Mouse (Mus musculus): ENCODE data around the gene Tmem39b. TPM values are rescaled to one million over a fixed set of nuclear protein-coding genes. Genes with fewer than 3 reads are reported as not detected.
"Not testable (repeated sequence)": the region's sequence is repeated elsewhere in the genome, so short reads cannot be mapped to it uniquely, and the experiment has no call there.

The Tmem39b gene
- polyA plus RNA-seq, 1 experiment, result not detected

DNA sequence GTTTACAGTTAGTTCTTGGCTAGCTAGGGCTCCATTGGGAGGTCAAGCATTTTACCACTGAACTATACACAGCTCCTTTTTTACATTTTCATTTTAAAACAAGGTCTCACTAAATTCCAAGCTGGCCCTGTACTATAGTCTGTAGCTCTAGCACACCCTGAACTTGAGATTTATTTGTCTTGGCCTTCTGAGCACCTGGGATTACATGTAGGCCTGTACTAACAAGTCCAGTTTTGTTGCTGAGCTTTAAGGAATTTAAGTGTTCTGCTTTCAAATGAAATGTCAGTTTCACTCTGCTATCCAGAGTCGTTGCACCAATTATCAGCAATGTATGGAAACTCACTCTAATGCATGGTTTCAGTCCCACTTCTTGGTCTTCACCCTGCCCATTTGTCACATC lies 39.5 kb upstream of the Tmem39b start:
- WGBS, result 35% methylated on average over 1 of the region's 1 CpGs
- no peak overlapping the region for H3K27ac ChIP-seq (ENCODE audit: insufficient read depth, low read depth, low read length)
- peaks cover 6% of the 10 kb centered on the region; the same call in 1 of the 2 replicates for H3K4me1 ChIP-seq (ENCODE audit: control insufficient read depth, insufficient read depth, low read length)
- H3K4me3 ChIP-seq (ENCODE audit: insufficient read depth, low read depth, low read length), result no peak overlapping the region
- TF ChIP-seq CTCF (IDR thresholded peaks at IDR 0.05; ENCODE audit: insufficient read depth, low read depth, low read length) (no peak), POLR2A (IDR thresholded peaks at IDR 0.05; ENCODE audit: insufficient read depth, low read depth, low read length) (no peak)

DNA sequence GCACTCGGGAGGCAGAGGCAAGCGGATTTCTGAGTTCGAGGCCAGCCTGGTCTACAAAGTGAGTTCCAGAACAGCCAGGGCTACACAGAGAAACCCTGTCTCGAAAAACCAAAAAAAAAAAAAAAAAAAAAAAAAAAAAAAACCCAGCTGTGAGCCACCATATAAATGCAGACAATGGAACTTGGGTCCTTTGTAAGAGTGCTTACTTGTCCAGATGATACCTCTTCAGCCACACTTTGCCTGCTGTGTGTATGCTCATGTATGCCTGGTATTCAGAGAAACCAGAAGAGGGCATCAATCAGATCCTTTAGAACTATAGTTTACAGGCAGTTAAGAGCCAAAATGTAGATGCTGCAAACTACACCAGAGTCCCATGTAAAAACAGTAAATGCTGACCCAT lies 38.8 kb upstream of the Tmem39b start:
- H3K4me1 ChIP-seq (ENCODE audit: control insufficient read depth, insufficient read depth, low read length); H3K27ac ChIP-seq (ENCODE audit: insufficient read depth, low read depth, low read length); H3K4me3 ChIP-seq (ENCODE audit: insufficient read depth, low read depth, low read length): not testable (repeated sequence)
- 73% methylated on average over 4 of the region's 4 CpGs for WGBS

DNA sequence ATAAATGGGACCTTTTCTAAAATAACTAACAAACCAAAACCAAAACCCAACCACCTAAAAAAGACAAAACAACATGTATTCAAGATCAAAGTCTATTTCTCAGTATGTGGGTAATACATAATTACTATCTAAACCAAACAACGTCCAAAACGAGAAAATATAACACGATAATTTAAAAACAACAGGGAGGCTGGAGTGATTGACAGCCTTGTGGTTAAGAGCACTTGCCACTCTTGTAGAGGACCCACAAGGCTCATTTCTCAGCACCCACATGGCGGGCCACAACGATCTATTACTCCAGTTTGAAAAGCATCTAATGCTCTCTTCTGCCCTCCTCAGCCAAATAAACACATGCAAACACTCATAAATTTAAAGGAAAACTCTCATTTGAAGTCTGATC lies 34.8 kb upstream of the Tmem39b start:
- WGBS, result 37% methylated on average over 5 of the region's 5 CpGs
- no peak overlapping the region for H3K27ac ChIP-seq (ENCODE audit: insufficient read depth, low read depth, low read length)
- H3K4me3 ChIP-seq (ENCODE audit: insufficient read depth, low read depth, low read length), result no peak overlapping the region
- TF ChIP-seq POLR2A (IDR thresholded peaks at IDR 0.05; ENCODE audit: insufficient read depth, low read depth, low read length) (no peak), CTCF (IDR thresholded peaks at IDR 0.05; ENCODE audit: insufficient read depth, low read depth, low read length) (no peak)
- H3K4me1 ChIP-seq (ENCODE audit: control insufficient read depth, insufficient read depth, low read length), result no peaks in the 10 kb centered on the region

DNA sequence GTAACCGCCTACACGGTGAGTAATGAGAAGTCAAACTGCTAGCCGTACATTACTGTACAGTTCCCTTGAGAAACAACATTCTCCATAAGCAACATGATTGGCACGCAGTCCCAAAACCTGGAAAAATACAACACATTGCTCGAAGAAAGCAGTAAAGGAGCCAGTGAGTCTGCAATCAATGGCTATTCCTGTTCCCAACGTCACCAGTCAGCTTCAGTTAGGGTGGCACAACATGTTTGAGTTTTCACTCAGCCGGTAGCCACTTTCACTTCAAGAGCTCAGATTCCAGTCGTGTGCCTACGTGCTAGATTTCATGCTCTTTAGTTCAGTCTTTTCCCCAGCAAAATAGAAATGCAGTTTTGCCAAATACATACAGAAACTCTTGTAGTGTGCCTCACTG lies 19.7 kb upstream of the Tmem39b start:
- Histone ChIP-seq H3K4me1 (ENCODE audit: control insufficient read depth, insufficient read depth, low read length) (no peaks in the 10 kb centered on the region), H3K4me3 (ENCODE audit: insufficient read depth, low read depth, low read length) (no peak overlapping the region), H3K27ac (ENCODE audit: insufficient read depth, low read depth, low read length) (no peak overlapping the region)
- WGBS, result 74% methylated on average over 9 of the region's 9 CpGs
- TF ChIP-seq POLR2A (IDR thresholded peaks at IDR 0.05; ENCODE audit: insufficient read depth, low read depth, low read length), result no peak
- TF ChIP-seq CTCF (IDR thresholded peaks at IDR 0.05; ENCODE audit: insufficient read depth, low read depth, low read length), result no peak

DNA sequence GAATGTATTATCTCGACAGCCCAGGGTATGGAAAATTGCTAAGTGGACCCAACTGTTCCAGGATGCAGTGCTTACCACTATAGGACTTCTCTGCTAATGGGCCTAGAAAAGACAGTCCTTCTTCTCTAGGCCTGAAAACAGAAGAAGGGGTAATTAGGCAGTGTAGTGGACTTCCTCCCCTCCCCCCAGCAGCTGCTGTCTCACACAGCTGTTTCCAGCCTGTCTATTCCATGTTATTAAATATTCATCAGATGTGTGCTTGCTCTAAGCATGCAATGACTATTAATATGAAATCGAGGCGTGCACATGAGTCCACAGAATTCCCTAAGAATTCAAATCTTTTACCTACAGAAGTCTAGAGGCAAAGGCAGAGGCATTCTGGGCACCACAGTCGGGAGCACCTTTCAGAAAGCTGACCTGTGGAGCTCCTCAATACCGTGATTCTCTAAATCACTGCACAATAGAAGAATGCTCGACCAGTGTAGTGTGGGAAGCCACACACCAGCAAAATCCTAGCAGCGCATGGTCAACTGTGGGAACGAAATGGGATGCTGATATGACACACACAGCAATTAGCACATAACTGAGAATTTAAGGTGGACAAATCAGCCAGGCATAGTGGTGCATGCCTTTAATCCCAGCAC lies 13.0 kb upstream of the Tmem39b start:
- peak overlapping the region; percentile 73; the same call in 1 of the 2 replicates for H3K27ac ChIP-seq (ENCODE audit: insufficient read depth, low read depth, low read length)
- TF ChIP-seq POLR2A (IDR thresholded peaks at IDR 0.05; ENCODE audit: insufficient read depth, low read depth, low read length), result no peak
- TF ChIP-seq CTCF (IDR thresholded peaks at IDR 0.05; ENCODE audit: insufficient read depth, low read depth, low read length), result no peak
- no peak overlapping the region for H3K4me3 ChIP-seq (ENCODE audit: insufficient read depth, low read depth, low read length)
- H3K4me1 ChIP-seq (ENCODE audit: control insufficient read depth, insufficient read depth, low read length), result peaks cover 4% of the 10 kb centered on the region; the same call in 1 of the 2 replicates
- WGBS, result 41% methylated on average over 8 of the region's 8 CpGs

DNA sequence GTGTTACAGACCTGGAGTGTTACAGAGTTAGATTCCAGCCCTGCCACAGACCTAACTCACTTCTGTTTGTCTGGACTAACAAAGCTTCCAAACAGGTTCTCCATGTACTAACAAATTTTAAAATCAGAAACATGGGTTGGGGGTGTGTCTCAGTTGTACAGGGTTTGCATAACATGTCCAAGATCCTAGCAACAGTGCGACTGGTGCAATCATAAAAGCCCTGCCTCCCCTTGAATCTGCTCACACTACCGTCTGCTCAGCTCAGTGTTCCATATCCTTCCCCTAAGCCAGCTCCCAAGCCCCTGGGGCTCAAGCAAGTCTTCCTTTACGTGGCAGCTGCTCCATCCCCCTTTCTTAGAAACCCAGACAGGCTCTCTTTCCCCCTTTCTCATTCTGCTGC lies 10.1 kb upstream of the Tmem39b start:
- H3K4me3 ChIP-seq (ENCODE audit: insufficient read depth, low read depth, low read length), result no peak overlapping the region
- TF ChIP-seq CTCF (IDR thresholded peaks at IDR 0.05; ENCODE audit: insufficient read depth, low read depth, low read length) (no peak), POLR2A (IDR thresholded peaks at IDR 0.05; ENCODE audit: insufficient read depth, low read depth, low read length) (no peak)
- peaks cover 13% of the 10 kb centered on the region for H3K4me1 ChIP-seq (ENCODE audit: control insufficient read depth, insufficient read depth, low read length)
- 33% methylated on average over 3 of the region's 3 CpGs for WGBS
- H3K27ac ChIP-seq (ENCODE audit: insufficient read depth, low read depth, low read length), result no peak overlapping the region

DNA sequence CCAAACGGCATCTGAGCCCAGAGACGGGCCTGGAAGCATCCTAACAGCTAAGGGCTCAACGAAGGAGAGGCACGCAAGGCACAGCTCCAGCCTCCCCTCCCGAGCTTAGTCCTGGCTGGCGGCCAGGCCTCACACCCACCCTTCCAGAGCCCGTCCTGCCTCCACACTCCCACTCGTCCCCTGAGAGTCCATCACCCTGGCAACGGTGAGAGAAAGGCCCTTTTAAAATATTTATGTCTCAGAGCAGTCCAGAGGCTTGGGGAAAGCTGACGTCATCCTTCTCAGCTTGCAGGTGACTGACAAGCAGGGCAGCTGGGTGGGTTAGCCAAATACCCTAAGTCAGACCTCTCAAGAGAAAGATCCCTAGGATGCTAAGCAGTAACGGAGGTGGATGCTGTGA lies 5.8 kb upstream of the Tmem39b start:
- 3% methylated on average over 11 of the region's 11 CpGs for WGBS
- no peak overlapping the region; the same call in 1 of the 2 replicates for H3K4me3 ChIP-seq (ENCODE audit: insufficient read depth, low read depth, low read length)
- H3K4me1 ChIP-seq (ENCODE audit: control insufficient read depth, insufficient read depth, low read length), result peaks cover 12% of the 10 kb centered on the region

DNA sequence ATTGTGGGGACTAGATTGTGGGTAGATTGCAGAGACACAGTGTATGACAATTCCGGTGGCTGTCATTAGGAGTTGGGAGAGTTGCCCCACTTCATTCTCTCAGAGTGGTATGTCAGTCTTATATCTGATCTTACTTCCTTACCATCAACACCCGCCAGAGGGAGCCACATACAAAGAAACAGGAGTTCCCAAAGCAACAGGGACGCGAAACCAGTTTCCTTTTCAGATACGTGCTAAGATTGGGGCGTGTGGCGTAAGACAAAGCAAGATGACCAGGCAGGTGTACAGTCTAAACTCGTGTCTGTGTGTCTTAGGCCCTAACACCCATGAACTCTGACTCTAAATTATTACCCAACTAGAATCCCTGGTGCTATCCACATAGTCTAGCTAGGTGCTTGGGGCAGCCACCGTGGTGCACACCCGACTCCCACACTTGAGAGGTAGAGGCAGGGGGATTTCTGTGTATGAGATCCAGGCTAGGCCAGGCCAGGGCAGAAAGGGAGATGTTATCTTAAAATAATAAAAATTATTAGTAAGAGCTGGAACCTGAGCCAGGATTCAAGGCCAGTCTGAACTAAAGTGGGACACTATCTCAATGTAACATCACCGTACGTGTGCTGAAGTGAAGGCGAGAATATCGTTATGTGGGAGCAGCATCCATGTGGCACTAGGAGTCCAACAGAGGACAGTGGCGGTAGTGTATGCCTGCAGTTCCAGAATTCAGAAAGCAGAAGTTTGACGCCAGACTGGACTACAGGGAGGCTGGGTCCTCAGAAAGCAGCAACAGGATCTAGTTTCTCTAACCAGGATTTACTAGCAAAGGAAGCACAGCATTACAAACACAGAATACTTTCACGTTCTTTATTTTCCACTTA lies 5.1 kb upstream of the Tmem39b start:
- peaks cover 9% of the 10 kb centered on the region for H3K4me1 ChIP-seq (ENCODE audit: control insufficient read depth, insufficient read depth, low read length)
- H3K4me3 ChIP-seq (ENCODE audit: insufficient read depth, low read depth, low read length), result no peak overlapping the region
- no peak for TF ChIP-seq CTCF (IDR thresholded peaks at IDR 0.05; ENCODE audit: insufficient read depth, low read depth, low read length)
- TF ChIP-seq POLR2A (IDR thresholded peaks at IDR 0.05; ENCODE audit: insufficient read depth, low read depth, low read length), result no peak
- H3K27ac ChIP-seq (ENCODE audit: insufficient read depth, low read depth, low read length), result peak overlapping the region; percentile 79
- 20% methylated on average over 17 of the region's 17 CpGs for WGBS

More for the DNA sequence above, 5.8 kb upstream of the Tmem39b start:
- no peak for TF ChIP-seq CTCF (IDR thresholded peaks at IDR 0.05; ENCODE audit: insufficient read depth, low read depth, low read length)
- TF ChIP-seq POLR2A (IDR thresholded peaks at IDR 0.05; ENCODE audit: insufficient read depth, low read depth, low read length), result no peak
- peak overlapping the region; percentile 79 for H3K27ac ChIP-seq (ENCODE audit: insufficient read depth, low read depth, low read length)

DNA sequence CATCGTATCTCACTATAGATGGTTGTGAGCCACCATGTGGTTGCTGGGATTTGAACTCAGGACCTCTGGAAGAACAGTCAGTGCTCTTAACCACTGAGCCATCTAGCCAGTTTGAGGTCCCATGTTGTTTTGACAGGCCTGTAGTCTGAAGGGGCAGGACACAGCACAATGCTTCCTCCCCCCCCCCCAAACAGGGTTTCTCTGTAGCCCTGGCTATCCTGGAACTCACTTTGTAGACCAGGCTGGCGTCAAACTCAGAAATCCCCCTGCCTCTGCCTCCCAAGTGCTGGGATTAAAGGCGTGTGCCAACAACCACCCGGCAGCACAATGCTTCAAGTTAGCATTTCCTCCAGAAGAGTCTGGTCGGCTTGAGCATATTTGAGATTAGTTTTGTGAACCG lies 4.0 kb upstream of the Tmem39b start:
- H3K4me1 ChIP-seq (ENCODE audit: control insufficient read depth, insufficient read depth, low read length); H3K27ac ChIP-seq (ENCODE audit: insufficient read depth, low read depth, low read length); H3K4me3 ChIP-seq (ENCODE audit: insufficient read depth, low read depth, low read length): not testable (repeated sequence)
- 89% methylated on average over 6 of the region's 6 CpGs for WGBS
